Mouse (Mus musculus) liver, adult 2 months (tissue): Measurements from ENCODE around the gene L3mbtl4. TPM values are rescaled to one million over a fixed set of nuclear protein-coding genes. Genes with fewer than 3 reads are reported as not detected.

ENCODE experiments used
- DNase-seq: peaks from one replicate; pipeline ENCODE4 v3.0.0-alpha.2; 2011; ENCODE audit warnings: low read depth, low spot score; ENCODE audit errors: extremely low read depth
- H3K27ac ChIP-seq: fragments of 200-500 bp; replicated peaks from 2 replicates; pipeline ENCODE4 v1.5.1; 2012; ENCODE audit warnings: low read depth, mild to moderate bottlenecking, control low read depth, inconsistent platforms, low read length; ENCODE audit not compliant: insufficient read depth
- H3K27me3 ChIP-seq: fragments of 200-500 bp; 2 replicates; pipeline ENCODE4 v1.6.1; 2012; ENCODE audit warnings: mild to moderate bottlenecking, moderate library complexity, low read length, inconsistent platforms; ENCODE audit not compliant: control insufficient read depth, insufficient read depth
- H3K36me3 ChIP-seq: fragments of 200-500 bp; 2 replicates; pipeline ENCODE4 v1.6.1; 2012; ENCODE audit warnings: low read length, inconsistent platforms; ENCODE audit not compliant: control insufficient read depth, insufficient read depth
- H3K4me1 ChIP-seq: fragments of 200-500 bp; 2 replicates; pipeline ENCODE4 v1.6.1; 2011; ENCODE audit warnings: low read length; ENCODE audit not compliant: control insufficient read depth, insufficient read depth
- H3K4me3 ChIP-seq: fragments of 200-500 bp; 2 replicates; pipeline ENCODE4 v1.5.1; 2011; ENCODE audit warnings: low read depth, mild to moderate bottlenecking, control low read depth, low read length, moderate library complexity; ENCODE audit not compliant: insufficient read depth
- H3K79me2 ChIP-seq: fragments of 200-500 bp; 2 replicates; pipeline ENCODE4 v1.6.1; 2012; ENCODE audit warnings: inconsistent platforms, mild to moderate bottlenecking, low read length, moderate library complexity; ENCODE audit not compliant: control insufficient read depth, insufficient read depth
- H3K9ac ChIP-seq: fragments of 200-500 bp; 2 replicates; pipeline ENCODE4 v1.6.1; 2012; ENCODE audit warnings: low read depth, mild to moderate bottlenecking, control low read depth, inconsistent platforms, low read length
- CTCF ChIP-seq: fragments of 200-500 bp; IDR thresholded peaks from 2 replicates; pipeline ENCODE4 v1.5.1; 2011; ENCODE audit warnings: low read depth, low read length, control low read depth
- POLR2A ChIP-seq: fragments of 200-500 bp; IDR thresholded peaks from 2 replicates; pipeline ENCODE4 v1.6.1; 2011; ENCODE audit warnings: low read length, control low read depth; ENCODE audit not compliant: insufficient read depth; ENCODE audit errors: extremely low read depth
- WGBS: fragments of 180-500 bp; shearing (Covaris S2); methylation state at CpG from one replicate; pipeline ENCODE4 v1.1.7; 2018; 5-methylcytosine and 5-hydroxymethylcytosine counted together
- polyA plus RNA-seq: library from polyadenylated mRNA; depleted of rRNA; stranded (reverse); fragments of >200 nt; gene quantifications from 2 replicates; pipeline ENCODE4 v1.2.3, GENCODE M21; 2012
- total RNA-seq: library from RNA; depleted of rRNA; stranded (reverse); fragments of >200 nt; gene quantifications from 2 replicates; pipeline ENCODE4 v1.2.3, GENCODE M21; 2014

Gene L3mbtl4
- total and polyA plus RNA-seq, 2 experiments: not detected

DNA sequence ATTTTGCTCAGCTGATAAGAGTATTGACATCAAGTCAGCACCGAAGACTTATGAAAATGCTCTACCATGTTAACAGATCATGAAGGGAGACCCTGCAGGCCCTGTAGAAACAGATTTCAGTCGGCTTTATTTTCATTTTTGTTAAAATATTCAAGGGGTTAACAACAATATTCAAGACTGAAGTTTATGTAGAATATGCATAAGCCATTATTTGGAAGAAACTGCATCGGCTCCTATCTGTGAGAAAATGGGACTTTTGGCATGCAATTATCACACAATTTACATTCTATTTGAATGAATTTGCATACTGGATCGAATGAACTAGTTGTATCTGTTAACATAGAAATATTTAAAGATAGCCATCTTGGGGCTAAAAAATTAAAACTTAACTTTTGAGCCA, 318.0 kb downstream of the L3mbtl4 start:
- DNase-seq: no peak
- 62% methylated on average over 4 of the region's 4 CpGs for WGBS
- Histone ChIP-seq H3K27me3 (no peaks in the 10 kb centered on the region), H3K36me3 (no peaks in the 10 kb centered on the region), H3K27ac (no peak overlapping the region), H3K4me1 (no peaks in the 10 kb centered on the region), H3K79me2 (no peaks in the 10 kb centered on the region), H3K9ac (no peak overlapping the region), H3K4me3 (no peak overlapping the region)
- no peak for TF ChIP-seq POLR2A
- no peak for TF ChIP-seq CTCF

DNA sequence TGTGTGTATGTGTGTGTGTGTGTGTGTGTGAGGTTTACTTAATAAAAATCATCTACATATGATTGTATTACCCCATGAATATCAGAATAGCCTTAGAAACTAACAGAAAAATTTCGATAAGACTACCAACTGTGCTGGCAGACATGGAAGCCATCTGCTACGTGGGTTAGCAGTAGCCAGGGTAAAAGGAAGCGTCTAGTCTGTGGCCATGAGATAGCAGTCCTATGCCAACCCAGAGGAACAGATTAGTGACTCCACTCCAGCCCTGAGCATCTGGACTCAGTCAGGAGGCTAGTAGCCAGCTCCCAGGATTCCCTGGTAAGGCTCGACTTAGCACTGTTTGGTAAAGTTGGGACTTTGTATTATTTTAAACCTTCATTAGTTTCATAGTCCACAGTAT, 329.1 kb downstream of the L3mbtl4 start:
- Histone ChIP-seq H3K27me3 (no peaks in the 10 kb centered on the region), H3K79me2 (no peaks in the 10 kb centered on the region), H3K9ac (no peak overlapping the region), H3K36me3 (no peaks in the 10 kb centered on the region), H3K4me1 (no peaks in the 10 kb centered on the region), H3K27ac (no peak overlapping the region), H3K4me3 (no peak overlapping the region)
- WGBS: 66% methylated on average over 4 of the region's 4 CpGs
- no peak for DNase-seq
- TF ChIP-seq POLR2A (no peak), CTCF (no peak)

DNA sequence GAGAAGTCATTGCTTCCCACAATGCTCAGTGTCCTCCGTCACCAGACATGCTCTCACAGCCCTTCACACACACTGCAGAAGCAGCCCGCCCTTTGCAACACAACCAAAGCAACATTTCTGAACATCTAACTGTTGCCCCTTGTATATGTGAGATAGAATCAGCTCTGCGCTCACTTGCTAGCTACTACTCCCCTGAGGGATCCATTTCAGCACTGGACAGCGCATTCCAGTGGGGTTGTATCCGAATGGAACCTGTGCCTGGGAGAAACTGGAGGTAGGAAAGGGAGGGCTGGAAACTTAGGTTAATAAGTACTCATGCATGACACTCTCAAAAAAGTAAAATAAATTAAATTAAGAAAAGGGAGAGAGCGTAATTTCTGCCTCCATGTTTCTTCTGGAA, 334.1 kb downstream of the L3mbtl4 start:
- 53% methylated on average over 6 of the region's 6 CpGs for WGBS
- no peaks in the 10 kb centered on the region for H3K4me1 ChIP-seq

DNA sequence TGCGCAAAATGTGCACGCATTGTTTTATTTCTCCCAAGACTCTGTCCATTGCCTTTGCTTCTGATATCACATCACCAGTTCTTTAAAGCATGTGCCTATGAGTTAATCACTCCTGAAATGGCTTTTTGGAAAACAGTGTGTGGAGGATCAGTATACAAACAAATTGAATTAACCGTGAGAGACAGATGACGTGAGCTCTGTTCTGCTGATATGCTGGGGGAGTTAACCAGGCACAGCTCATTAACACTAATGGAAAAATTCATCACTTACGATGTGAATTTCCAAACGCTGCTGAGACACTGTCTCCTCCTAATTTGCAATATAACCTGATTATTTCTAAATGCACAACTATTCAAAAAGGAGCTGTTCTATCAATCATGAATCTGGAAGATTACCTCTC, 337.6 kb downstream of the L3mbtl4 start:
- Histone ChIP-seq H3K27ac (no peak overlapping the region), H3K4me1 (no peaks in the 10 kb centered on the region), H3K4me3 (no peak overlapping the region), H3K9ac (no peak overlapping the region), H3K27me3 (no peaks in the 10 kb centered on the region), H3K36me3 (no peaks in the 10 kb centered on the region), H3K79me2 (no peaks in the 10 kb centered on the region)
- TF ChIP-seq CTCF (no peak), POLR2A (no peak)
- no peak for DNase-seq
- WGBS: 83% methylated on average over 6 of the region's 6 CpGs

More for the DNA sequence above, 334.1 kb downstream of the L3mbtl4 start:
- Histone ChIP-seq H3K27ac (no peak overlapping the region), H3K79me2 (no peaks in the 10 kb centered on the region), H3K27me3 (no peaks in the 10 kb centered on the region), H3K9ac (no peak overlapping the region), H3K4me3 (no peak overlapping the region), H3K36me3 (no peaks in the 10 kb centered on the region)
- no peak for TF ChIP-seq POLR2A
- no peak for TF ChIP-seq CTCF
- no peak for DNase-seq

DNA sequence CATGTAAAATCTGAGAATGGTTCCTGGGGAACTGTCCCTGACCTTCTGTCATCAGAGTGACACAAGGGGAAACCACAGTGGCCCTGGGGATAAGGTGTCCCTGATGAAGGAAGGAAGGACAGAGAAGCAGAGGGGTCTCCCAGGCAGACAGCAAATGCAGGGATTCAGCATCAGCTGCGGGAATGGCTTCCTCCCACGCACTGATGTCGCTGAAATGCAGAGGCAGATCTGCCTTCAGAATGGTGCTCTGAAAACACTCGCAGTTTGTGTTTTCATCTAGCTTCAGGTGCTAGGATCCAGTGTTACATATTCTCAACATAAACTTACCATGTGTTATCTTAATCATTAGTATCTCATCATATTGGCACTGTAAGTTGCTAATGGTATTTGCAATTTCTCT, 351.7 kb downstream of the L3mbtl4 start:
- TF ChIP-seq CTCF (no peak), POLR2A (no peak)
- 78% methylated on average over 4 of the region's 4 CpGs for WGBS
- Histone ChIP-seq H3K4me1 (no peaks in the 10 kb centered on the region), H3K27ac (no peak overlapping the region), H3K27me3 (no peaks in the 10 kb centered on the region), H3K4me3 (no peak overlapping the region), H3K36me3 (no peaks in the 10 kb centered on the region), H3K79me2 (no peaks in the 10 kb centered on the region), H3K9ac (no peak overlapping the region)
- DNase-seq: no peak

- no peaks in the 10 kb centered on the region for H3K27me3 ChIP-seq
- WGBS: 67% methylated on average over 7 of the region's 7 CpGs
- no peaks in the 10 kb centered on the region for H3K4me1 ChIP-seq
- no peak overlapping the region for H3K27ac ChIP-seq
- no peak for TF ChIP-seq POLR2A
- no peak for TF ChIP-seq CTCF
- no peaks in the 10 kb centered on the region for H3K79me2 ChIP-seq
- no peak overlapping the region for H3K9ac ChIP-seq
- no peak for DNase-seq
- H3K36me3 ChIP-seq: no peaks in the 10 kb centered on the region
- H3K4me3 ChIP-seq: no peak overlapping the region
These were observed 356.2 kb downstream of the L3mbtl4 start for GRCm38 (mm10) chr17:68629631-68630426.
